Mouse (Mus musculus): ENCODE results near the gene Foxr1.
"Not testable (repeated sequence)": the region's sequence is repeated elsewhere in the genome, so short reads cannot be mapped to it uniquely, and the experiment has no call there.

The Foxr1 gene

DNA sequence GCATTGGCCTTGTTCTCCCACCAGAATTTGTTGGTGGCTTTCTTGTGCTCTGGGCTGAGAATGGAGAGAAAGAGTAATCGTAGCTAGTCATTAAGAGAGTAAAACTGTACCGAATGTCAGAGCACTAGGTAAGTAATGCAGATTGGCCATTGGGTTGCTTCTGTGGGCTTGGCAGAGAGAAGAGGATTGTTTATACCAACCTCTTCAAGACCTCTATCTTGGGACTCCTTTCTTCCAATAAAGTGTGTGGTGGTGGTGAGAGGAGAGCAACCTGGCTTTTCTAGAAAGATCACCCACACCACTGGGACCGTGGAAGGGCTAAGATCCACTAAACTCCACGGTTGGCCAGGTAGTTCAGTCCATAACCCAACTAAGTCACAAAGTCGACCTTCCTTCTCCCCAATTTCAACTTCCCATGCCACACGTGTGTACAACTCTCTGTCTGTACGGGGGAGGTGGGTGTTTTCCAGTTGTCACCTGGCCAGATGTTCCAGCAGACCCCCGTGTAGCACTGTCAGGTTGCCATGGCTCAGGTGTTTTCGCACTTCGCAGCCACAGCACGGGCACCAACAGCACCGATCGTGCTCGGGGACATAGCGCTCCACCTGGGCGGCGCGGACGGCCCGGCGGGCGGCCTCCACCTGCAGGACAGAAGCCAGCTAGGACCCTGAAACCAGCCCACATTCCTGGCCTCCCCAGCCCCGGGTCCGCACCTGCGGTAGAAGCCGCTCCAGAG is 23.6 kb downstream of the Foxr1 start:
- in situ Hi-C loops (cut with MboI, MseI) = no loop called here

DNA sequence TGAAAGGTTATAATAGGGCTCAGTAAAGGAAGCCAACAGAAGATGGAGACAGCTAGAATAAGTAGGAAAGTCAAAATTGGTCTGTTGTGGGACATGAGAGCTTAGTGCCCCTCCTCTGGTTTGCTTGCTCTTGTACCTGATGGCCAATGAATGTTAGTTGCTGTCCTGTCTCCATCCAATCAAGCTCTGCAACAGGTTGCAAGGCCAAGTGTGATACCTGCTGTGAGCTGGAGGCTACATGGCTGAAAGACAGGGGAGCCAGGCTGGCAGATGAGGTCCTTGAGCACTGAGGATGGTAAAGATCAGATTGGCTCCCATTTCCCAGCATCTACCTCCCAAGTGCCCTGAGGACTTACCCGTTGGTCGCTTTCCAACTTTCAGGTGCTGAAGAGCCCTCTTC is 28.2 kb downstream of the Foxr1 start:
- in situ Hi-C loops (cut with MboI, MseI) = no loop called here

DNA sequence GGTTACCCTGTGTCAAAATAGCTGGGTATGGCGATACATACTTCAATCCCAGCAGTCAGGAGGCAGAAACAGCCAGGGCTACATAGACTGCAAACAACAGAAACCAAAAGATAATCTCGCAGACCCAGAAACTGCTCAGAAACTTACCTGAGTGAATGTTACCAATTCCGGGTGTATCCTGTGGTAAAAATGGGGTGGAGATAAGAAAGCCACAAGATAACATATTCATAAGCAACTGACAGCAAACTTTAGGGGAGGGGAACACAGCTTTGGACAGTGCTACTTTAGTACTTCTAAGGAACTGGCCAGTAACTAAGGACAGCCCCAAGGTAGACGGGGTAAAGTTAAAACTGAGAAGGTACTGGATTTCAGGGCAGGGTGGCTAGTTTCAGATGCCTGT is 28.6 kb downstream of the Foxr1 start:
- in situ Hi-C loops (cut with MboI, MseI) = no loop called here

DNA sequence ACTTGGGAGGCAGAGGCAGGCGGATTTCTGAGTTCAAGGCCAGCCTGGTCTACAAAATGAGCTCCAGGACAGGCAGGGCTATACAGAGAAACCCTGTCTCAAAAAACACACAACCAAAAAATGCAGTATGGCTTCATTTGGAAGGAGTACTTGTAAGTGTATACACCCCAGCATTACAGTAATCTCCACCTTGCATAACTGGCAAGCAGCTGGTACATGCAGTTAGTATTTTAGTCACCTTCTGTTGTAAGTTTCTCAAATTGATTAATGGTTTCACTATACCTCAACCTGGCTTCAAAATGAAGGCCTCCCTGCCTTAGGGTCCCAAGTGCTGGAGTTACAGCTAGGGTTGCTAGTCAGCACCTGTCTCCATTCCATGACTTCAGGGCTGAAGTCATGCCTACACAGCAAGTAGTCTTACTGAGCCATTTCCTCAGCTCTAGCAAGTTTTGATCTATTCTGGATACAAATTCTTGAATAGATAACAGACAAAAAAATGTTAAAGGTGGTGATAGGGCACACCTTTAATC is 29.3 kb downstream of the Foxr1 start:
- in situ Hi-C loops (cut with MboI, MseI) = no loop called here

DNA sequence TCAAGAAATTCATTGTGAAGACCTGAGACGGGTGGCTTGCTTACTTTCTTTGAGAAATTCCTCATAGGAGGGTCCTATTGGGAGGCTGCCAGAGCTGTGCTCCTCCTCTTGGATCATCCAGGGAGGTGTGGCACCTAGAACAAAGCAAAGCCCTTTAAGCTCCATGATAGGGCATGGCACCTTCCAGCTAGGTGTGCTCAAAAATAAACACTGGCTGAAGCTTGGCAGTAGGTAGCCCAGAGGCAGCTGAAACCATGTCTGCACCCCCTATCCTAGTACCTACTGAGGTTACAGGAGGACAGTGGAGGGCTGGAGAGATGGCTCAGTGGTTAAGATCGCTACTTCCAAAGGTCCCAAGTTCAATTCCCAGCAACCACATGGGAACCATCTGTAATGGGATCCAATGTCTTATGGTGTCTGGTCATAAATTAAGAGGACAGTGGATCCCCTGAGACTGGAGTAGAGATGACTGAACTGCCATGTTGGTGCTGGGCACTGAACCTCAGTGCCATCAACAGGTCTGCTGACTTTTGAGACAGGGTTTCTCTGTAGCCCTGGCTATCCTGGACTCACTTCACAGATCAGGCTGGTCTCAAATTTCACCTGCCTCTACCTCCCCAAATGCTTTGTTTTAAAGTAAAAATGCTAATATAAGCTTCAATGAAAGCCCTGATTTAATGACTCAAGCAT is 30.1 kb downstream of the Foxr1 start:
- in situ Hi-C loops (cut with MboI, MseI) = no loop called here

DNA sequence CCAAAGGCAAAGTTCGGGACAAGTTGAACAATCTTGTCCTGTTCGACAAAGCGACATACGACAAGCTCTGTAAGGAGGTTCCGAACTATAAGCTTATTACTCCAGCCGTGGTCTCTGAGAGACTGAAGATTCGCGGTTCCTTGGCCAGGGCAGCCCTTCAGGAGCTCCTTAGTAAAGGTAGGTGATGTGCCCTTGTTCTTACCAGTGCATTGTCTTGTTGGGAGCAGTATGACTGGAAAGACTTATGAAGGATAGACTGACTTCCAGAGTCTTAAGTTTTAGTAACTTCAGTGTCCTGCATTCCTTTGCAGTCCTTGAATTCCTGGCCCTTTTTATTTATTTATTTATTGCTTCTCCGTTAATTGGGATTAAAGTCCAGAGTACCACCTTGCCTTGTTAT is 32.2 kb downstream of the Foxr1 start:
- in situ Hi-C loops (cut with MboI, MseI) = not testable (repeated sequence)

DNA sequence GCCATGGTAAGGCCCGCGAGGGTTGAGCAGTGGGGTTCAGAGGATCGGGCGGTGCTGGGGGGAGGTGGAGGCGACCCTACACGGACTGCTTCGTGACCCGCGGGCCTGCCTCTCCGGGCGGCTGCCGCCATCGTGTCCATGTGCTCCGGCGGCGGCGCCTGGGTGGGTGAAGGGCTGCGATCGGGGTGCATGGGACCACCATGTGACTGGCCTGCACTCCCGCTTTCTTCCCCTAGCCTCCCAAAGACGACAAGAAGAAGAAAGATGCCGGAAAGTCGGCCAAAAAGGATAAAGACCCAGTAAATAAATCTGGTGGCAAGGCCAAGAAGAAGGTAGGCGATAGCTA is 33.2 kb downstream of the Foxr1 start:
- in situ Hi-C loops (cut with MboI, MseI) = no loop called here

DNA sequence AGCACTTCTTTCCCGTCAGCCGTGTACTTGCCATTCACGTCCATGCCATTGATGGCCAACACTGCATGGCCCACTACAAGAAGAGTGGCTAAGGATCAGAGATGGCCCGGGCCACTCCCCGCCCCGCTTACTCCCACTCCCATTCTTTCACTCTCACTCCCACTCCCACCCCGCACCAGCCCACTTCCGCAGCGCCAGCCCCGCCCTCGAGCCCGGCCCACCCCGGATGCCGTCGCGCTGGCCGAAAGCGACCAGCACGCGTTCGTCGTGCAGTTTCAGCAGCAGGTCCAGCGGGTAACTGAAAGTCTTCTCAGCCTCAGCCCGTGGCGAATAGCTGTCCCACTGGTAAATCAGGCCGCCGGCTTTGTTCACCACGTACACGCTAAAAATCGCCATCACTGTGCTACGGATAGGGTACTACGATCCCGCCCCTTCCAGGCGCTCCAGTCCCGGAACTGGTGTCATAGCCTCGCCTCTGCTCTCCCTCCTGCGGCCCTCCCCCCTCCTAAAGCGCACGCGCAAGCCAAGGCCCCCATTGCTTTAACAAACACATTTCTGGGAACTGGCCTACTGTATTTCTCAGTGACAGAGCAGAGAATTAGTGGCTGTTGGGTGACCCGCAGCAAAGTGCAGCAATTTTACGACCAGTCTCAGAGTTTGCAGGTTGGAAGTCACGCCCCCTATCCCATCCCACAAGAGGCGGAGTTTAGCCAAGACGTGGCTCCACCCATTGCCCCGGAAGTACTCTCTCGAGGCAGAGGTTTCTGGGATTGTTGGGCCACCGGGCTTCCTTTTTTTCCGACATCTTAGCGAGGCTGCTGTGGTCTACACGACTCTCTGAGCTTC is 33.8 kb downstream of the Foxr1 start, which contains the start of the genes Rps25 and Trappc4:
Gene Rps25 (plus strand): TSS at position 234 of the 846 bp plus-strand sequence.
Gene Trappc4 (minus strand): TSS at position 695 of the 846 bp plus-strand sequence.
- in situ Hi-C loops (cut with MboI, MseI) = no loop called here

DNA sequence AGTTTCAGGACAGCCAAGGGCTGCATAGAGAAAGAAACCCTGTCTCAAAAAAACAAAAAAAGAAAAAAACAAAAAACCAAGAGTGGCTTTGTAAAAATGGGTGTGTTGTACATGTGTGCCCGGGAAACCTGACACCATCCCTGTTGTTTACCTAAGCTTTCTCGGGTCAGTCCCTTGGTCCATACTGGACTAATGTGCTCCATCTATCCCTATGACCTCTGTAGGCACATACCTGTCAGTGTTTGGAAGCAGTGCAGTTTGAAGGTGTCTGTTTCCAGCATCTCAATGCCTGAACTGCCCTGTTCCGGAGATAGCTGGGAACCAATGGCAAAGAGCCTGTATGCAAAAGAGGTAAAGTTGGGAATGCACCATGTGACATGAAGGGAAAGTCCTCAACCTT is 35.9 kb downstream of the Foxr1 start:
- in situ Hi-C loops (cut with MboI, MseI) = no loop called here

DNA sequence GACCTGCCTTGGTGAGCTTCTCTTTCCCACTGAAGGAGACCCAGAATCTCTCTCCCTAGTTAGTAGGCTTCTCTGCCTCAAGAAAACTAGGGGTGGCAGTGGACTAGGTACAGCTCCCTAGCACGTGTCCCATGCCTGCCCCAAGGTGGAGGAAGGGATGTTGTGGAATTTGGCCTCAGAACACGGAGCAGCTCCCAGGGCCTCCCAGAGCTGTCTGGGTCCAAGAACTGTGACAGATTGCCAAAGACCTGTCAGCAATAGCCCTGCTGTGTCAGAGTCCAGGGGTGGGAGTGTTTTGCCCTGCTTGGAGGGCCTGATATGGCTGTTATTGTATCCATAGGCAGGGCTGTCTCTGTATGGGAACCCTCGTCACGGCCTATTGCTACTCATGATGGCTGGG is 39.9 kb downstream of the Foxr1 start:
- in situ Hi-C loops (cut with MboI, MseI) = no loop called here

DNA sequence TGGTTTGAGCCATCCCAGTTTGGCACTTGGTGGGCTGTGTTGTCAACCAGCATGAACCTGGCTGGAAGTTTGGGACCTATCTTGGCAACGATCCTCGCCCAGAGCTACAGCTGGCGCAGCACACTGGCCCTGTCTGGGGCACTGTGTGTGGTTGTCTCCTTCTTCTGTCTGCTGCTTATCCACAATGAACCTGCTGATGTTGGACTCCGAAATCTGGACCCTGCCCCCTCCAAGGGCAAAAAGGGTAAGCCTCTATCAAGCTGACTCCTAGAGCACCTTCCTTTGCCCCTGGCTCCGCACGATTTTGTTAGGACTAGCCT is 41.2 kb downstream of the Foxr1 start:
- in situ Hi-C loops (cut with MboI, MseI) = loop anchor here (5.0 kb wide), 1 partner anchor 57 kb away; the partner anchor contains the start of gene Hmbs

DNA sequence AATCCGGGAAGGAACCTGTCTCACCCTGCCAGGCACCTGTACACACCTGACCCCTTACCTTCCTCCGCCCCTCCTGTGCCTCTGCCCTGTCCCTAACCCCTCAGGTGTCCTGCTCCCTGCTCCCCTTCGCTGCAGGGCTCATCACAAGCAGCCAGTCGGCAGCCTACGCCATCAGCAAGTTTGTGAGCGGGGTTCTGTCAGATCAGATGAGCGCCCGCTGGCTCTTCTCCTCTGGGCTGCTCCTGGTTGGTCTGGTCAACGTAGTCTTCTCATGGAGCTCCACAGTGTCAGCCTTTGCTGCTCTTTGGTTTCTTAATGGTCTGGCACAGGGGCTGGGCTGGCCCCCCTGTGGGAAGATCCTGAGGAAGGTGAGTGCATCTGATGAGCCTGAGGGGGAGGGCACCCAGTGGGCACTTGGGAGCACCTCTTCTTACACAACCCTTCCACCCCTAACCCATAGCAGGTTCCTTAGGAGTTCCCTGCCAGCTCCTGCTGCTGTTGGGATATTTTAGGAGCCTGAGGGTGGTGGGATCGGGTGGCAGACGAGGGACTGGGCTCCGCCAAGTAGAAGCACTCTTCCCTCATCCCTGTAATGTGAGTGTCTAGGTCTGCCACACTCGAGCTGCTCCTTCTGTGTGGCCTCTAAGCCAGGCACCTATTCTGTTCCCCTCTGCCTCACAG is 41.7 kb downstream of the Foxr1 start:
- in situ Hi-C loops (cut with MboI, MseI) = loop anchor here (5.0 kb wide), 1 partner anchor 57 kb away; the partner anchor contains the start of gene Hmbs

DNA sequence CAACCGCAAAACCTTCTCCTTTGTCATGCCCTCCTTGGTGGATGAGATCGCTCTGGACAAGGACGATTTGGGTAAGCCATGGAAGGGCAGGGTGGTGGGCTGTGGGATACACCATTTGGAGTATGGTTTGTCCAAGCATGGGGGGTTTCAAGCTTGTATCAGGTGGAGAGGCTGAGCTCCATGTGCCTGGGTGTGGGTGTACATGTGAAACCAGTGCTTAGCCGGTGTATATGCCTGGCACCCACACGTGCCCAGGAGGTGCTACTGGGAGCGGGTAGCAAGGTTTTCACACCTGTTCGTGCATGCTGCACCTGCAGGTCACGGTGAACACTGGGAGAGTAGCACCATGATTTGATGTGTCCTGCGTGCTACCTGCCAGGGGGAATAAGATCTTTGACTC is 42.4 kb downstream of the Foxr1 start:
- in situ Hi-C loops (cut with MboI, MseI) = loop anchor here (5.0 kb wide), 1 partner anchor 56 kb away; the partner anchor contains the start of gene Hmbs

DNA sequence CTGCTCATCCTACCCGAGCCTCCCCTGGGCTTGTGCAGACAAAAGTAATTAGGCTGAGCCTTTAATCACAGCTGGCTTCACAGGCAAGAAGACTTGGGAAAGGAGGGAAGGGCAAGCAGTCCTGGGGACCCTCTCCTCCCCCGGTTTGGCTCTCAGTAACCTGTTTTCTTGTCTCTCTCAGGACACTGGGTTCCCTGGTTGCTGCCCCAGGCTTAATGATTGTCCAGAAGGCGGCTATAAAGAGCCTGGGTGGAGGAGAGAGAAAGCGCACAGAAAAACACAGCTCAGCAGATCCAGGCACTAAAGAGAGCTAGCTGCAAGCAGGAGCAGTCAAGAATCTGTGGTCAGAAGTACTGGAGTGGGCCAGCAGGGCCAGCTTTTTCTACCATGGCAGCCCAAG is 42.8 kb downstream of the Foxr1 start:
- in situ Hi-C loops (cut with MboI, MseI) = loop anchor here (5.0 kb wide), 1 partner anchor 56 kb away; the partner anchor contains the start of gene Hmbs

DNA sequence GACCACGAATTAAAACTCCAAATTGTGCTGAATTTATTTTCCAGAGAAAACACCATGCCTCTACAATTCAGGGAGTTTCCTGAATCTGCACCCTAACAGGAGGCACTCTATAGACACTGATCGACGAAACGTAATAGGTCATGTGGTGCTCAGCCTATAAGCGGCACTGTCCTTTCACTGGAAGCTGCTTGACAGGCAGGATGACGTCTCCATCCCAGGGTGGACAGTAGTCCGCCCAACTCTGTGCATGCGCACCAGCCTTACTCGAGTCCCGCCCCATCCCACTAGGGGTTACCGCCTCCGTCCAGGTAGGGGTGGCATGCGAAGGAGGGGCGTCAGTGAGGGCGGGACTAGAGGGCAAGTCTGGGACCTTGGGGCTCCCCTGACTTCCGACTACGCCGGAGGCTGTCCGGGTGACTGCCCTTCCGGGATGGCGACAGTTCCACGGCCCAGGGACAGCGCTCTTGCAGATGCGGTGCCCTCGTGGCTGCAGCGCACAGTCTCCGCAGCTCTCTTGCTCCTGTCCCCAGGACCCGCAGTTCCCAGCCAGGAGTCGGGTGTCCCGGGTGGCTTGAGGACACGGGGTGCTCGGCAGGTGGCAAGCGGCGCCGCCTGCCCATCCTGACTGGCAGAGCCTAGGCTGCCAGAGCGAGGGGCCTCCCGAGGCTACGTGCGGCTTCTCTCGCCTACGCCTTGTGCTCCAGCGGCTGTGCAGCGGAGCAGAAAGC is 44.1 kb downstream of the Foxr1 start, which contains the start of gene Slc37a4:
Gene Slc37a4 (plus strand): TSS at position 169 of the 728 bp plus-strand sequence.
- in situ Hi-C loops (cut with MboI, MseI) = loop anchor here (5.0 kb wide), 1 partner anchor 55 kb away; the partner anchor contains the start of gene Hmbs

DNA sequence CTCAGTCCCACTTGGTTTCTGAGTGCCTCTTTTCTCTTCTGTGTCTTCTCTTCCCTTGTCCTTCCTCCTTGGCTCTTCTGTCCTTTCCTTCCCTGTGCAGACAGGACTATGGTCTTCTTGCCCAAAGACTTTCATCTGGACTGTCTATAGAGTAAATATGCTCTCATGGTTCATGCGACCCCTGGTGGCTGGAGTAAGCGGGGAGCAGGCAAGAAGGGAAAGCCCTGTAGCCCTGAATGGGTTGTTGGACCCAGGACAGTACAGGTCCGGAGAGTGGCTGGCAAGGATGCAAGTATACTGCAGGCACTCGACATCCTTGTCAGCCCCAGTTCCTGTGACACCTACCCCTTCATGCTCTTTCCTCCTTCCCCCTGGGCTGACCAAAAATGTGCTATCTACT is 49.5 kb downstream of the Foxr1 start:
- in situ Hi-C loops (cut with MboI, MseI) = no loop called here

DNA sequence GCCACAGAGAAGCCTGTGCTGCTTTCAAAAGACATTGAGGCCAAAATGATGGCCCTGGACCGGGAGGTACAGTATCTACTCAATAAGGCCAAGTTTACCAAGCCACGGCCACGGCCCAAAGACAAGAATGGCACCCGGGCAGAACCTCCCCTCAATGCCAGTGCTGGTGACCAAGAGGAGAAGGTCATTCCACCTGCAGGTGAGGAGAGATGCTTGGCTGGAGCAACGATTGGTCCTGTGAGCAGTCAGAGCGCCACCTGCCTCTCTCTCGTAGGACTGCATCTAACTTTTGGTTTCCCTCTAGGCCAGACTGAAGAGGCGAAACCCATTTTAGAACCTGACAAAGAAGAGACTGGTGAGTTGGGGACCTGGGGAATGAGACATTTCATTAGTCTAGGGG is 51.7 kb downstream of the Foxr1 start:
- in situ Hi-C loops (cut with MboI, MseI) = no loop called here

DNA sequence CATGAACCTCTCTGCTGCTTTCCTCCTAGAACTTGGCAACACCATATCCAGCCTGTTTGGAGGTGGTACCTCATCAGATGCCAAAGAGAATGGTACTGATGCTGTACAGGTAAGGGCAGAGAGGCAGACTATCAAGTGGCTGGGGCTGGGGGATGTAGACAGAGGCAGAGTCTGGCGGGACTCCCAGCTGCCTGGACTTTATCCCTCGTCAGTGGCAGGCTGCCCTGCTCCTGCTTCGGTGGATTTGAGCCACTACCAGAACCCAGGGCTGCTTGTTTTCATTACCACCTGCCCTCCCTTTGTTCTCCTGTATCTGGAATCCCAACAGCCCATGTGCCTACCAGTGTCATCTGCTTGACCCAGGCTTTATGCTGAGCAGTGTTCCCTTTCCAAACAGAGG is 53.7 kb downstream of the Foxr1 start:
- in situ Hi-C loops (cut with MboI, MseI) = no loop called here

DNA sequence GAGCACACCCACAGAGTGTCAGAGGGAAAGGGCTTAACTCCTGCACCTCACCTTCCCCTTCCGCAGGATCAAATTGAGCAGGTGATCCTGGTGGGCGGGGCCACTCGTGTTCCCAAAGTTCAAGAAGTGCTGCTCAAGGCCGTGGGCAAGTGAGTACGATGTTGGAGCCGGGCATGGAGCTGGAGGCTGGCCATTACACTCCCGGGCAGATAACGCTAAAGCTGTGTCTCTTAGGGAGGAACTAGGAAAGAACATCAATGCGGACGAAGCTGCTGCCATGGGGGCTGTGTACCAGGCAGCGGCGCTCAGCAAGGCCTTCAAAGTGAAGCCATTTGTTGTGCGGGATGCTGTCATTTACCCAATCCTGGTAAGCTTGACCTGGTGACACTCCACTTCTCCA is 56.3 kb downstream of the Foxr1 start:
- in situ Hi-C loops (cut with MboI, MseI) = no loop called here
